Mouse (Mus musculus) thymus, postnatal 36 days (tissue): Measurements from ENCODE around the gene Arhgef2.
"Not testable (repeated sequence)": the region's sequence is repeated elsewhere in the genome, so short reads cannot be mapped to it uniquely, and the experiment has no call there.

Source experiments
- DNase-seq, 2 experiments: peaks; one replicate each; pipeline ENCODE4 v3.0.0; 2022; ENCODE audit warnings: mixed read lengths in 2 of 2

The Arhgef2 gene

GRCm38 (mm10) chr3:88591950-88592731 is 13.6 kb upstream of the Arhgef2 start:
- peak; percentile 29 to 31 for DNase-seq

- peak; percentile 40 to 58 for DNase-seq
Observed at GRCm38 (mm10) chr3:88592942-88593576, 12.7 kb upstream of the Arhgef2 start.

- DNase-seq: no peak
Observed at GRCm38 (mm10) chr3:88593893-88594580, 11.7 kb upstream of the Arhgef2 start.

- not testable (repeated sequence) for DNase-seq
Observed at GRCm38 (mm10) chr3:88596547-88596946, 9.2 kb upstream of the Arhgef2 start.

GRCm38 (mm10) chr3:88602466-88602865 is 3.3 kb upstream of the Arhgef2 start:
- DNase-seq: no peak

GRCm38 (mm10) chr3:88603714-88604161 is 2.0 kb upstream of the Arhgef2 start:
- peak; percentile 70 to 74 for DNase-seq

GRCm38 (mm10) chr3:88604863-88605262 is 903 bp upstream of the Arhgef2 start:
- no peak for DNase-seq

- DNase-seq: peak; percentile 86 to 91
Observed at GRCm38 (mm10) chr3:88607065-88607757, 1.4 kb downstream of the Arhgef2 start.

GRCm38 (mm10) chr3:88607758-88608138 is 2.0 kb downstream of the Arhgef2 start:
- no peak for DNase-seq

GRCm38 (mm10) chr3:88609066-88609465 is 3.3 kb downstream of the Arhgef2 start:
- no peak for DNase-seq

- no peak for DNase-seq
Observed at GRCm38 (mm10) chr3:88614418-88614817, 8.7 kb downstream of the Arhgef2 start.

GRCm38 (mm10) chr3:88615117-88615516 is 9.4 kb downstream of the Arhgef2 start:
- no peak for DNase-seq

GRCm38 (mm10) chr3:88615902-88616391 is 10.2 kb downstream of the Arhgef2 start:
- DNase-seq: no peak

GRCm38 (mm10) chr3:88616951-88617500 is 11.3 kb downstream of the Arhgef2 start:
- no peak for DNase-seq

GRCm38 (mm10) chr3:88618074-88618871 is 12.5 kb downstream of the Arhgef2 start:
- DNase-seq: no peak

- DNase-seq: no peak
Observed at GRCm38 (mm10) chr3:88619113-88620097, 13.6 kb downstream of the Arhgef2 start.

GRCm38 (mm10) chr3:88620146-88620991 is 14.6 kb downstream of the Arhgef2 start:
- DNase-seq: no peak

- peak; percentile 81 to 87 for DNase-seq
Observed at GRCm38 (mm10) chr3:88620992-88621536, 15.3 kb downstream of the Arhgef2 start.

- DNase-seq: peak; percentile 64 to 68
Observed at GRCm38 (mm10) chr3:88621537-88622112, 15.9 kb downstream of the Arhgef2 start.
